Mouse (Mus musculus) hindbrain, embryonic 14.5 days (tissue): ENCODE results near the gene Mnd1. TPM values are rescaled to one million over a fixed set of nuclear protein-coding genes. Genes with fewer than 3 reads are reported as not detected.

ENCODE experiments used
- ATAC-seq: fragments of 200-750 bp; cut with Nextera tagmentation; 2 replicates; pipeline ENCODE4 v1.8.0; 2017; ENCODE audit warnings: moderate number of reproducible peaks, mild to moderate bottlenecking, moderate TSS enrichment, moderate library complexity; ENCODE audit not compliant: low FRiP score
- DNase-seq: peaks from one replicate; pipeline ENCODE4 v3.0.0-alpha.2; 2015; ENCODE audit warnings: low spot score
- H3K27ac ChIP-seq: fragments of 300-500 bp; sonication (generic); 2 replicates; pipeline ENCODE4 v1.5.1; 2014; ENCODE audit warnings: mild to moderate bottlenecking, moderate library complexity
- H3K27me3 ChIP-seq: fragments of 300-500 bp; sonication (generic); 2 replicates; pipeline ENCODE4 v1.6.1; 2014; ENCODE audit warnings: mild to moderate bottlenecking, low read length, mixed read lengths; ENCODE audit not compliant: control insufficient read depth, insufficient read depth
- H3K36me3 ChIP-seq: fragments of 300-500 bp; sonication (generic); replicated peaks from 2 replicates; pipeline ENCODE4 v1.6.1; 2014; ENCODE audit not compliant: control insufficient read depth, insufficient read depth
- H3K4me1 ChIP-seq: fragments of 300-500 bp; sonication (generic); replicated peaks from 2 replicates; pipeline ENCODE4 v1.6.1; 2014; ENCODE audit warnings: antibody characterized with exemption, low read length, mixed read lengths; ENCODE audit not compliant: control insufficient read depth, insufficient read depth
- H3K4me2 ChIP-seq: fragments of 300-500 bp; sonication (generic); replicated peaks from 2 replicates; pipeline ENCODE4 v1.6.1; 2014; ENCODE audit warnings: mild to moderate bottlenecking, moderate library complexity
- H3K4me3 ChIP-seq: fragments of 300-500 bp; sonication (generic); replicated peaks from 2 replicates; pipeline ENCODE4 v1.5.1; 2014; ENCODE audit warnings: mild to moderate bottlenecking, low read length
- H3K9ac ChIP-seq: fragments of 300-500 bp; sonication (generic); 2 replicates; pipeline ENCODE4 v1.6.1; 2014
- H3K9me3 ChIP-seq: fragments of 300-500 bp; sonication (generic); 2 replicates; pipeline ENCODE4 v1.6.1; 2016; ENCODE audit warnings: low read length; ENCODE audit not compliant: control insufficient read depth
- WGBS: fragments of 180-500 bp; shearing (Covaris S2); extraction: QIAGEN DNeasy Blood & Tissue Kit; methylation state at CpG from one replicate; pipeline ENCODE4 v1.1.7; 2014; 5-methylcytosine and 5-hydroxymethylcytosine counted together
- polyA plus RNA-seq: library from polyadenylated mRNA; unstranded; fragments of >200 nt; fragmentation: Nextera tagmentation; extraction: Ambion mirVana; gene quantifications from 2 replicates; pipeline ENCODE4 v1.2.1, GENCODE M21; 2014

Gene Mnd1
- 1.7 and 1.9 TPM in 2 replicates for polyA plus RNA-seq

DNA sequence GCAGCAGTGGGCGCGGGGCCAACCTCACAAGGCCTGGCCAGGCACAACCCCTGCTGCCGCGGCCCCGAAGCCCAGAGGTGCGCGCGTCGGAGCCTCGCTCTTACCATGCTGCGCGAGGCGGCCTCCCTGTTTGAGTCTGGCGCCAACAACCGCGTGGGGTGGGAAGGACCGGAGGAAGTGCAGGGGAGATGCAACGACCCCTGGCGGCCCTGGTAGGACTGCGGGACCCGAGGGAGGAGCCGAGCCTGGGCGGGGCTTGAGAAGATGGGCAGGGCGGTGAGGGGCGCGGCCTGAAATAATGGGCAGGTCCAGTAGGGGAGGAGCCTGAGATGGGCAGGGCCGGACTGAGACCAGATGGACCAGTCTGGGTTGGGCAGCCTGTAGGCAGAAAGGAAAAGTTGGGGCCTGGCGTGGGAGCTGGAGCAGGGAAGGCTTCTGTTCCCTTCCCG, at the start of gene Mnd1:
Gene Mnd1 (minus strand): TSS at position 229 of the 449 bp plus-strand sequence.
- Histone ChIP-seq H3K4me2 (peak within 1 kb of the TSS; percentile 94), H3K27me3 (no peaks in the 10 kb centered on the region), H3K9me3 (no peaks in the 10 kb centered on the region), H3K27ac (no peak within 1 kb of the TSS), H3K4me1 (0 out of 2 replicates have a peak, but pooled peaks cover 3% of the 10 kb centered on the region), H3K4me3 (peak within 1 kb of the TSS; percentile 50), H3K36me3 (peaks cover 20% of the 10 kb centered on the region), H3K9ac (peak within 1 kb of the TSS; percentile 60)
- WGBS: 0% methylated on average over 29 of the region's 29 CpGs
- DNase-seq (peak; percentile 86), ATAC-seq (peak; percentile 96)

DNA sequence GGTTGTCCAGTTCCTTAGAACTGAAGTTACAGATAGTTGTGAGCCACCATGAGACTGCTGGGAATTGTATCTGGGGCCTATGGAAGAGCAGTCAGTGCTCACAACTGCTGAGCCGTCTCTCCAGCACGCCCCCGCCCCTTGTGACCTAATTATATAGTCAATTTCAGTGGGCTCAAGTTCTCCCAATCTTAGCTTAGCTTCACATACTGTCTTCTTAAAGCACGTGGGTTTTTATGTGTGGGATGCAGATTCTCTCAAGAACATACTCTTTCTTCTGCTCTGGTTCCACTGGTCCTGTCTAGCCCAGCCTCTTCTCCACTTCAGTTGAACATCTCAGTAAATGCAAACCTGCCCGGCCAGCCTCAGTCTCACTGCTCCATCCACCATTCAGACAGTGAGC, 49.1 kb upstream of the Mnd1 start:
- no peak overlapping the region for H3K4me2 ChIP-seq
- H3K4me3 ChIP-seq: no peak overlapping the region
- H3K36me3 ChIP-seq: peaks cover 65% of the 10 kb centered on the region
- H3K4me1 ChIP-seq: peaks cover 17% of the 10 kb centered on the region
- DNase-seq: no peak
- no peak overlapping the region for H3K9ac ChIP-seq
- H3K9me3 ChIP-seq: no peaks in the 10 kb centered on the region
- no peaks in the 10 kb centered on the region for H3K27me3 ChIP-seq
- ATAC-seq: no peak
- H3K27ac ChIP-seq: no peak overlapping the region
- WGBS: 86% methylated on average over 5 of the region's 5 CpGs

GRCm38 (mm10) chr3:84200559-84201420, 45.2 kb upstream of the Mnd1 start:
- Histone ChIP-seq H3K27ac (peak overlapping the region; percentile 60; the same call in 1 of the 2 replicates), H3K4me2 (0 out of 2 replicates have a peak overlapping the region, but pooled peaks have one; percentile 1), H3K9me3 (no peaks in the 10 kb centered on the region), H3K27me3 (no peaks in the 10 kb centered on the region), H3K4me1 (peaks cover 17% of the 10 kb centered on the region), H3K9ac (no peak overlapping the region), H3K36me3 (peaks cover 41% of the 10 kb centered on the region), H3K4me3 (no peak overlapping the region)
- no peak for DNase-seq
- 36% methylated on average over 13 of the region's 13 CpGs for WGBS
- peak; percentile 77 for ATAC-seq

DNA sequence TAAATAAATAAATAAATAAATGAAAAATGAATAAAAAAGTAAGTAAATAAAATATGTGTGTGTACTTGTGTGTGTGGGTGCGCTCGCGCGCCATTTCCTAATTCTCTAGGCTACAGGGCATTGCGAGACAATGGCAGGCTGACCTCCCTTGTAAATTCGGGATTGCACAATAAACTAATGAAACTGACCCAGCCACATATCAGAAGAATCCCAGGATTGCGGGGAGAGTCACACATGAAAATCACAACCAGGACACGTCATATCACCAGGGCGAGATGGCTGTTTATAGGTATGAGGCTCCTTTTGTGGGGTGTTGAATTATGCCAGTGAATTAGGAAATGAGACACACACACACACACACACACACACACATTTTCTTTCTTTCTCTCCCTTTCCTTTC, 43.9 kb upstream of the Mnd1 start:
- no peaks in the 10 kb centered on the region for H3K27me3 ChIP-seq
- H3K9ac ChIP-seq: no peak overlapping the region
- peaks cover 37% of the 10 kb centered on the region for H3K36me3 ChIP-seq
- peaks cover 17% of the 10 kb centered on the region for H3K4me1 ChIP-seq
- WGBS: 92% methylated on average over 9 of the region's 9 CpGs
- no peak overlapping the region for H3K4me2 ChIP-seq
- no peak overlapping the region for H3K4me3 ChIP-seq
- H3K9me3 ChIP-seq: no peaks in the 10 kb centered on the region
- H3K27ac ChIP-seq: no peak overlapping the region
- no peak for DNase-seq
- ATAC-seq: no peak

GRCm38 (mm10) chr3:84198229-84198628, 42.6 kb upstream of the Mnd1 start:
- Histone ChIP-seq H3K4me2 (no peak overlapping the region), H3K9ac (no peak overlapping the region), H3K4me1 (peaks cover 17% of the 10 kb centered on the region), H3K9me3 (no peaks in the 10 kb centered on the region), H3K36me3 (peaks cover 48% of the 10 kb centered on the region), H3K27me3 (no peaks in the 10 kb centered on the region), H3K4me3 (no peak overlapping the region), H3K27ac (no peak overlapping the region)
- WGBS: 95% methylated on average over 3 of the region's 3 CpGs
- no peak for DNase-seq
- ATAC-seq: no peak

DNA sequence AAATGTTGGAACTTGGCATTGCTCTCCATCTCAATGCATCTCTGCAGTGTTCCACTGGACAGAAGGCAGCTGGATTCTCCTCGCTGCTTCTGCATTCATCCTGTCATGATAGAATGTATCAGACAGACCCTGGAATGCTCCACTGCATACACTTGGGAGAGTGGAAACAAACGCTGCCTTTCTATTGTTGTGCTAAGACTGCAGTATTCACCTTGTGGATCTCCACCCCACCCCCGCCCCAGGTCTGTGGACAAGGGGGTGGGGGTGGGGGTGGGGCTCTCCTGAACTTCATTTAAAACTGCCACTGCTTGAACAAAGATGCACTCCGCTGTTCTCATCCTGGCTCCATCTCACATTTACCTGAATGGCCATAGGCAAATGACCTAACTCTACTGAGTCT, 38.3 kb upstream of the Mnd1 start:
- peaks cover 71% of the 10 kb centered on the region for H3K36me3 ChIP-seq

GRCm38 (mm10) chr3:84191141-84191881, 35.7 kb upstream of the Mnd1 start:
- no peak overlapping the region for H3K4me3 ChIP-seq

More for the DNA sequence above, 38.3 kb upstream of the Mnd1 start:
- Histone ChIP-seq H3K27ac (no peak overlapping the region), H3K4me1 (peaks cover 6% of the 10 kb centered on the region; the same call in 1 of the 2 replicates), H3K9me3 (no peaks in the 10 kb centered on the region), H3K9ac (no peak overlapping the region), H3K4me3 (no peak overlapping the region), H3K27me3 (no peaks in the 10 kb centered on the region), H3K4me2 (no peak overlapping the region)
- DNase-seq (no peak), ATAC-seq (no peak)
- 64% methylated on average over 4 of the region's 4 CpGs for WGBS

GRCm38 (mm10) chr3:84190513-84191061, 35.0 kb upstream of the Mnd1 start:
- Histone ChIP-seq H3K27me3 (no peaks in the 10 kb centered on the region), H3K4me2 (peak overlapping the region; percentile 28), H3K27ac (no peak overlapping the region), H3K4me3 (no peak overlapping the region), H3K36me3 (peaks cover 54% of the 10 kb centered on the region), H3K9me3 (no peaks in the 10 kb centered on the region), H3K4me1 (peaks cover 6% of the 10 kb centered on the region; the same call in 1 of the 2 replicates), H3K9ac (peak overlapping the region; percentile 24; the same call in 1 of the 2 replicates)
- ATAC-seq (peak; percentile 59; the same call in 1 of the 2 replicates), DNase-seq (no peak)
- WGBS: 17% methylated on average over 41 of the region's 41 CpGs

More at GRCm38 (mm10) chr3:84191141-84191881, 35.7 kb upstream of the Mnd1 start:
- Histone ChIP-seq H3K4me2 (no peak overlapping the region), H3K4me1 (peaks cover 6% of the 10 kb centered on the region; the same call in 1 of the 2 replicates), H3K36me3 (peaks cover 62% of the 10 kb centered on the region), H3K27me3 (no peaks in the 10 kb centered on the region), H3K27ac (no peak overlapping the region), H3K9ac (peak overlapping the region; percentile 24; the same call in 1 of the 2 replicates), H3K9me3 (no peaks in the 10 kb centered on the region)
- DNase-seq: no peak
- 54% methylated on average over 21 of the region's 21 CpGs for WGBS
- ATAC-seq: no peak
